9 mouse cellular contexts compared by ENCODE assay signal in the genomic region with DNA sequence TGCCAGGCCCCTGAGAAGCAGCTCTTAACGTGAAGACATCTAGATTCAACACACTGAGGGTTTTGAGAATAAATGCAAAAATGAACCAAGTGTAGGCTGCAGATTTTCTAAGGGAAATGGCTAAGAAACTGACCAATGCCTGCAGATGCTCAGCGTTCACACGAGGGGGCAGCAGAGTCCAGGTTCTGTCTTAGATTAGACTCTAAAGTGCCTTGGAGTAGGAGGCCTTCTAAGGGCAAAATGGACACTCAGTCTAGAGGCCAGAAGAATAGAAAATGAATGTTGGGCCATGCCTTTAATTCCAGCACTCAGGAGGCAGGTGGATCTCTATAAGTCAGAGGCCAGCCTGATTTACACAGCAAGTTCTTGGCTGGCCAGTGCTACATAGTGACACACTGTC. TPM values are rescaled to one million over a fixed set of nuclear protein-coding genes. Genes with fewer than 3 reads are reported as not detected.
DNase-seq lines count a peak whose midpoint lies in the region; ATAC-seq and TF ChIP-seq lines count a peak whose summit lies in the region.
"Had no signal": no experiment of that assay in that cellular context is flagged by ENCODE, and none has a peak within 500 bp of the region (broad histone marks: within the 10 kb centered on the region; RNA-seq: fewer than 3 reads in every experiment).

No protein-coding gene starts in this region.

- 1% methylated on average over 3 of the region's 3 CpGs for WGBS in heart, embryonic 12.5 days
- WGBS in intestine, postnatal 0 days = 1% methylated on average over 3 of the region's 3 CpGs
- WGBS in stomach, embryonic 16.5 days = under 1% methylated on average over 3 of the region's 3 CpGs

- peak; percentile 95 for TF ChIP-seq CTCF in intestine, postnatal 0 days (IDR thresholded peaks at IDR 0.05; ENCODE audit: low read depth)

- no peak overlapping the region for H3K4me3 ChIP-seq in heart, embryonic 12.5 days
- no peak overlapping the region for H3K4me3 ChIP-seq in intestine, postnatal 0 days (ENCODE audit: low read depth, low read length)
- H3K4me3 ChIP-seq in stomach, embryonic 16.5 days (replicated peaks; ENCODE audit: low read length) = no peak overlapping the region
- H3K4me3 ChIP-seq: embryonic facial prominence, embryonic 13.5 days had no signal

- H3K36me3 ChIP-seq in heart, embryonic 12.5 days = no peaks in the 10 kb centered on the region
- H3K36me3 ChIP-seq in intestine, postnatal 0 days (ENCODE audit: control insufficient read depth, insufficient read depth) = no peaks in the 10 kb centered on the region
- H3K36me3 ChIP-seq in stomach, embryonic 16.5 days (ENCODE audit: control insufficient read depth, insufficient read depth, low read length) = no peaks in the 10 kb centered on the region
- H3K36me3 ChIP-seq: embryonic facial prominence, embryonic 13.5 days had no signal

- H3K27me3 ChIP-seq in heart, embryonic 12.5 days (replicated peaks) = peaks cover 20% of the 10 kb centered on the region; the same call in 1 of the 2 replicates
- no peaks in the 10 kb centered on the region for H3K27me3 ChIP-seq in intestine, postnatal 0 days (replicated peaks; ENCODE audit: control insufficient read depth, insufficient read depth, low read length)
- H3K27me3 ChIP-seq in stomach, embryonic 16.5 days (ENCODE audit: control insufficient read depth, insufficient read depth, low read length) = no peaks in the 10 kb centered on the region
- H3K27me3 ChIP-seq: embryonic facial prominence, embryonic 13.5 days had no signal

- H3K27ac ChIP-seq in heart, embryonic 12.5 days (ENCODE audit: poor library complexity, severe bottlenecking) = no peak overlapping the region
- H3K27ac ChIP-seq in intestine, postnatal 0 days (ENCODE audit: low read depth, low read length) = no peak overlapping the region
- no peak overlapping the region for H3K27ac ChIP-seq in stomach, embryonic 16.5 days (ENCODE audit: low read length)
- H3K27ac ChIP-seq: embryonic facial prominence, embryonic 13.5 days had no signal

- ATAC-seq in heart, embryonic 12.5 days (ENCODE audit: insufficient number of reproducible peaks, low FRiP score) = no peak
- no peak for ATAC-seq in intestine, postnatal 0 days
- ATAC-seq in stomach, embryonic 16.5 days (ENCODE audit: insufficient read depth, low FRiP score) = peak; percentile 17; the same call in 1 of the 2 replicates

- DNase-seq in heart, adult 18-20 months = peak; percentile 31 to 77
- DNase-seq in B cell, adult 2 months = peak; percentile 75 to 77
- DNase-seq in adipocyte (ENCODE audit: low spot score) = peak; percentile 87
- DNase-seq in embryo, embryonic 11 days = peak; percentile 71
- DNase-seq in lung, postnatal 14 days = peak; percentile 61

- no peaks in the 10 kb centered on the region for H3K4me1 ChIP-seq in heart, embryonic 12.5 days (replicated peaks)
- no peaks in the 10 kb centered on the region for H3K4me1 ChIP-seq in intestine, postnatal 0 days (replicated peaks; ENCODE audit: control insufficient read depth, insufficient read depth, low read length)
- H3K4me1 ChIP-seq in stomach, embryonic 16.5 days (ENCODE audit: control insufficient read depth, insufficient read depth, low read length) = no peaks in the 10 kb centered on the region

- no peak overlapping the region for H3K9ac ChIP-seq in heart, embryonic 12.5 days
- H3K9ac ChIP-seq in intestine, postnatal 0 days (ENCODE audit: low read depth, low read length) = no peak overlapping the region
- no peak overlapping the region for H3K9ac ChIP-seq in stomach, embryonic 16.5 days (ENCODE audit: low read length)
- H3K9ac ChIP-seq: embryonic facial prominence, embryonic 13.5 days had no signal

- no peaks in the 10 kb centered on the region for H3K9me3 ChIP-seq in heart, embryonic 12.5 days (replicated peaks)
- H3K9me3 ChIP-seq in intestine, postnatal 0 days (ENCODE audit: control insufficient read depth) = no peaks in the 10 kb centered on the region
- no peaks in the 10 kb centered on the region for H3K9me3 ChIP-seq in stomach, embryonic 16.5 days (replicated peaks; ENCODE audit: control insufficient read depth, low read length)
- H3K9me3 ChIP-seq: embryonic facial prominence, embryonic 13.5 days had no signal

- no peak overlapping the region for H3K4me2 ChIP-seq in heart, embryonic 12.5 days
- H3K4me2 ChIP-seq in intestine, postnatal 0 days (replicated peaks; ENCODE audit: low read depth) = no peak overlapping the region
- H3K4me2 ChIP-seq in stomach, embryonic 16.5 days (ENCODE audit: low read depth, low read length) = no peak overlapping the region
- H3K4me2 ChIP-seq: embryonic facial prominence, embryonic 13.5 days had no signal

RNA-seq across cellular contexts. Expression of a gene that starts 15.5 kb away (rescaled TPM):
- total RNA-seq in heart, adult 18-20 months (2021) = 10 to 100 TPM; 19.0 to 21.5 TPM
- 7.0 and 7.8 TPM in 2 replicates for polyA plus RNA-seq in heart, embryonic 12.5 days (2016; fragmentation: Nextera tagmentation; extraction: Ambion mirVana)
- 7.3 and 7.7 TPM in 2 replicates for polyA plus RNA-seq in intestine, postnatal 0 days (2015; fragmentation: Nextera tagmentation; extraction: Ambion mirVana)
- 8.1 and 9.3 TPM in 2 replicates for polyA plus RNA-seq in stomach, embryonic 16.5 days (2015; fragmentation: Nextera tagmentation; extraction: Ambion mirVana)

RNA-seq across cellular contexts. Expression of a gene that starts 17.6 kb away (rescaled TPM):
- total RNA-seq in heart, adult 18-20 months (2021) = not detected
- polyA plus RNA-seq in heart, embryonic 12.5 days (2016; fragmentation: Nextera tagmentation; extraction: Ambion mirVana) = 0.21 TPM in 1 of 2 replicates, not detected in the other
- 42.9 and 45.0 TPM in 2 replicates for polyA plus RNA-seq in intestine, postnatal 0 days (2015; fragmentation: Nextera tagmentation; extraction: Ambion mirVana)
- polyA plus RNA-seq in stomach, embryonic 16.5 days (2015; fragmentation: Nextera tagmentation; extraction: Ambion mirVana) = 0.15 TPM in 1 of 2 replicates, not detected in the other
- polyA plus RNA-seq: embryonic facial prominence, embryonic 13.5 days had no signal

RNA-seq across cellular contexts. Expression of a gene that starts 59.4 kb away (rescaled TPM):
- 10 to 100 TPM; 18.4 to 33.2 TPM for total RNA-seq in heart, adult 18-20 months (2021)
- 0.69 and 0.70 TPM in 2 replicates for polyA plus RNA-seq in heart, embryonic 12.5 days (2016; fragmentation: Nextera tagmentation; extraction: Ambion mirVana)
- 0.20 and 0.22 TPM in 2 replicates for polyA plus RNA-seq in intestine, postnatal 0 days (2015; fragmentation: Nextera tagmentation; extraction: Ambion mirVana)
- polyA plus RNA-seq in stomach, embryonic 16.5 days (2015; fragmentation: Nextera tagmentation; extraction: Ambion mirVana) = 0.24 and 0.45 TPM in 2 replicates

Comparison
In these comparisons a context has a peak if more than half of its experiments do, and no peak if none do; other contexts are left out.
1. RNA of a gene that starts 17.6 kb away (polyA plus RNA-seq): 42.9 to 45.0 TPM in intestine, postnatal 0 days; 0.15 TPM in stomach, embryonic 16.5 days and 0.21 TPM in heart, embryonic 12.5 days; every median in the first group is over 10 times any median in the second.
2. Peak in every context shown above with its lines, with median percentiles within 50 percentile points of each other: DNase-seq.